ENCODE assay signal across 10 mouse cellular contexts in genomic region chr4:132066101-132066773, GRCm38 (mm10). TPM values are rescaled to one million over a fixed set of nuclear protein-coding genes. Genes with fewer than 3 reads are reported as not detected.
A peak's percentile ranks its signal among the peaks of the same experiment; 100 is the strongest.
DNase-seq lines count a peak whose midpoint lies in the region; ATAC-seq and TF ChIP-seq lines count a peak whose summit lies in the region.
"Had no signal": no experiment of that assay in that cellular context is flagged by ENCODE, and none has a peak within 500 bp of the region (broad histone marks: within the 10 kb centered on the region; RNA-seq: fewer than 3 reads in every experiment).

No protein-coding gene starts in this region.

- intact Hi-C loops in heart, postnatal 14 days (cut with DNase I), result no loop called here
- intact Hi-C loops in left cerebral cortex, adult 2 months (cut with DNase I), result no loop called here

- peaks cover 96% of the 10 kb centered on the region for H3K36me3 ChIP-seq in megakaryocyte, embryonic 14.5 days (replicated peaks; ENCODE audit: low read length)

- no peaks in the 10 kb centered on the region for H3K9me3 ChIP-seq in megakaryocyte, embryonic 14.5 days

- no peak for TF ChIP-seq CTCF in left cerebral cortex, adult 2 months (IDR thresholded peaks at IDR 0.05)

- H3K27ac ChIP-seq in left cerebral cortex, adult 2 months, result no peak overlapping the region

- H3K27me3 ChIP-seq in megakaryocyte, embryonic 14.5 days (replicated peaks), result no peaks in the 10 kb centered on the region

- H3K4me3 ChIP-seq in megakaryocyte, embryonic 14.5 days (replicated peaks), result peak overlapping the region; percentile 83
- no peak overlapping the region for H3K4me3 ChIP-seq in left cerebral cortex, adult 2 months

- peak; percentile 72 to 80 for DNase-seq in cerebellum, postnatal 14 days
- peak; percentile 75 to 80 for DNase-seq in heart, postnatal 14 days
- peak; percentile 43 for DNase-seq in lung, postnatal 10 days
- DNase-seq in c-Kit-positive CD71-positive TER-119-positive erythroid progenitor cells, embryonic 14.5 days (ENCODE audit: low spot score), result no peak
- DNase-seq in urinary bladder, adult 2 months (ENCODE audit: low spot score), result no peak
- no peak for DNase-seq in left cerebral cortex, adult 2 months (ENCODE audit: extremely low spot score in 1 of 2, low spot score in 2 of 2)

- no peak for ATAC-seq in megakaryocyte, adult 5-6 weeks (ENCODE audit: poor library complexity, severe bottlenecking)

- H3K4me1 ChIP-seq in megakaryocyte, embryonic 14.5 days, result peaks cover 98% of the 10 kb centered on the region

RNA-seq across cellular contexts. Expression of gene Gm10300, which starts 8.3 kb away (rescaled TPM):
- 0.23 TPM in 1 of 2 replicates, not detected in the other for polyA plus RNA-seq in megakaryocyte, embryonic 14.5 days (2012; ENCODE audit: insufficient read depth, low replicate concordance)
- total RNA-seq in megakaryocyte, adult 5-6 weeks (2015), result 0.16 TPM in 1 of 2 replicates, not detected in the other
- 0.33 and 0.37 TPM in 2 replicates for total RNA-seq in megakaryocyte, adult 5-6 weeks (2017)
- total RNA-seq in heart, postnatal 14 days (2021), result under 1 TPM; 0.15 to 0.19 TPM
- polyA plus RNA-seq in urinary bladder, adult 2 months (2012; rRNA removed), result 0.32 and 0.39 TPM in 2 replicates
- not detected for total RNA-seq in left cerebral cortex, adult 2 months (2021)
- total RNA-seq: ES-E14 had no signal
- polyA plus RNA-seq: neural tube, embryonic 11.5 days had no signal

RNA-seq across cellular contexts. Expression of gene Epb41, which starts 8.9 kb away (rescaled TPM):
- polyA plus RNA-seq in megakaryocyte, embryonic 14.5 days (2012; ENCODE audit: insufficient read depth, low replicate concordance), result 90.5 and 122 TPM in 2 replicates
- total RNA-seq in megakaryocyte, adult 5-6 weeks (2015), result 42.5 and 51.8 TPM in 2 replicates
- 61.1 and 62.3 TPM in 2 replicates for total RNA-seq in megakaryocyte, adult 5-6 weeks (2017)
- 100 to 1,000 TPM; 216 to 281 TPM for total RNA-seq in heart, postnatal 14 days (2021)
- polyA plus RNA-seq in urinary bladder, adult 2 months (2012; rRNA removed), result 61.2 and 66.1 TPM in 2 replicates
- total RNA-seq in left cerebral cortex, adult 2 months (2021), result 10 to 100 TPM; 40.7 to 41.7 TPM

Comparison
In these comparisons a context has a peak if more than half of its experiments do, and no peak if none do; other contexts are left out.
1. DNase-seq: peak in cerebellum, postnatal 14 days (2 of 2), heart, postnatal 14 days (2 of 2) and lung, postnatal 10 days (single experiment); none in c-Kit-positive CD71-positive TER-119-positive erythroid progenitor cells, embryonic 14.5 days (single experiment), urinary bladder, adult 2 months (single experiment) and left cerebral cortex, adult 2 months (0 of 2).